Mouse (Mus musculus): ENCODE results near the gene Notum. TPM values are rescaled to one million over a fixed set of nuclear protein-coding genes. Genes with fewer than 3 reads are reported as not detected.
"Not testable (repeated sequence)": the region's sequence is repeated elsewhere in the genome, so short reads cannot be mapped to it uniquely, and the experiment has no call there.

The Notum gene
- polyA plus RNA-seq, 1 experiment from 2014 or later: not detected

DNA sequence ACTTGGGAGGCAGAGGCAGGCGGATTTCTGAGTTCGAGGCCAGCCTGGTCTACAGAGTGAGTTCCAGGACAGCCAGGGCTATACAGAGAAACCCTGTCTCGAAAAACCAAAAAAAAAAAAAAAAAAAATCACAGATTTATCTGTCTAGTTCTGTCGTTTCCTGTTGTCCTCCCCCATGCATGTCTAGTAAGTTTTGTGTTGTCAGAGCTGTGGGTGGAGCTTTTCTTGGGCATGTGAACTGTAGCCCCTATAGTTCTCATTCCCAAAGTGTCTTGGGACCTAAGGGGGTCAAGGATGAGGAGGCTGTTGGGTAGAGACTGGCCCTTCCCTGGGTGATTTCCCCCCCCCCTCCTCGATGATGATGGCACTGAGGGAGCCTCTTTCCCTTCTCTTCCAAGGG, 14.9 kb upstream of the Notum start:
- not testable (repeated sequence) for DNase-seq (ENCODE audit: low spot score)

DNA sequence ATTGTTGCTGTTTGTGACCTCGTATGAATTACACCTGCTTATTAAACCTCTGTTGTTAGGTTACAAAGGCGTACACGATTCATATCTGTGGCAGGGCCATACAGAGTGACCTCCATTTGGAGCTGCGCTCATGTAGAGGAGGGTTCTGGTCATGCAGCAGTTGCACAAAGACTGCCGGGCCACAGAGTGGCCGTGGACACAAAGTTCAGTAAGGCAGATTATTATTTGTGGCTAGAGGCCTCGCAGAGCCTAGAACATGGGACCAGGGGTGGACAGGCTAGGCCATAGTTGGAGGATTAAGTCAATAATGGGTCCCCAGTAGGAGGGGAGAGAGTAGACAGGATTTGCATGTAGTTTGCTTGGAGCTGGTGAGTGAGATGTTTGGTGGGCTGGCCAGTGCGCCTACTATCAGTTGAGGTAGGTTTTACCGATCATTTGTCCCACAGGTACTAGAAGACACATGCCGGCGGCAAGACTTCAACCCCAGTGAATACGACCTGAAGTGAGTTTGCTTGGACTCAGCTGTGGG, 12.7 kb upstream of the Notum start:
- DNase-seq (ENCODE audit: low spot score): no peak

DNA sequence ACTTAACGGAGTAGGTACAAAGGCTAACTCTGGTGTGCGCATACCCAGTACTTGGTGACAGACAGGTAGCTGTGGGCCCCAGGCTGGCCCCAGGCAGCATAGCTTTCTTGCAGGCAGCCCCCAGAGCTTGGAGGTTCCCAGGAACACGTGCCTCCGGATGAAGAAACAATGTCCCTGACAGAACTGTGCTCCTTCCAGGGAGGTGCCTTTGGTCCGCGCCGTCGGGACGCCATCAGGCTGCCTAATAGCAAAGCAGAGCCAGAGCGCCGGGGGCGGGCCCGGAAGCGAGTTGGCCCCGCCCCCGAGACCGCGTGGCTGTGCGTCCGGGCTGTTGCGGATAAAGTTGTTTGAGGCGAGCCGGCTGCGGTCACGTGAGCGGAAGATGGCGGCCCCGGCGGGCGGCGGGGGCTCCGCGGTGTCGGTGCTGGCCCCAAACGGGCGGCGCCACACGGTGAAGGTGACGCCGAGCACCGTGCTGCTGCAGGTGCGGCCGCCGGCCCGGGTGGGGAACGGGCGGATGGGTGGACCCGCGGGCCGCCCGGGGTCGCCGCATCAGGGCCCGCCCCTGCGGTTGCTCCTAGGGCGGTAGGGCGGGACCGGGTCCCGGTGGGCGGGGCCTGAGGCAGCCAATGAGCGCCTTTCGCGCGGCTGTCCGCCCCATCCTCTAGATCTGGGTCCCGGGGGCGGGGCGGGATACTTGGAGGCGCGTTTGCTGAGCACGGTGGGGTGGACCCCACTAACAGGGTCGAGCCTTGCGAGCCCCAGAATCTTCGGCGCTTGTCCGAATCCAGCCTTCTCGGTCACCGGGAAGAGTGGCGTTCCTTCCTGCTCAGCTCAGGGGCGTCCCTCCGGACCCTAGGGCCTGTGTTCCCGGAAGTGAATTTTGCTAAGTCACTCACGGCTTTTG, 12.0 kb upstream of the Notum start, which contains the start of gene Aspscr1:
Gene Aspscr1, plus strand, starts transcription at position 287 of the 907 bp plus-strand sequence.
- DNase-seq (ENCODE audit: low spot score): peak; percentile 96

DNA sequence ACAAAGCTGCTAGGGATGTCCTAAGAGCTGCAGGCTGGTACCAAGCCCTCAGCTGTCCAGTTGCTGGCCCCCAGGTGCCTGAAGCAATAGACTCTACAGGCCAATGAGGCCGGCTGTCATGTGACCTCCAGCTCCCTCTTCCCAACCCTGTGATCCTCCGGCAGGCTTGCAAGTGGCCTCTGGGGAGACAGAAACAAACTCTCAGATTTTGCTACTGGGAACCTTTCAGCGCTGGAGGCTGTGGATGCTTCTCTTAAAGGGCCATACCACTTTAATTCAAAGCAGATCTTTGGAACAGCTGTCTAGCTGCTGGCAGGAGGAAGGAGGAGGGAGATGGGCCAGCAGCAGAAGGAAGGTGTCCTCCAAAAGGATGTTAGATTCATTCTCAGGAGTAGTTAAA, 5.6 kb upstream of the Notum start:
- no peak for DNase-seq (ENCODE audit: low spot score)

DNA sequence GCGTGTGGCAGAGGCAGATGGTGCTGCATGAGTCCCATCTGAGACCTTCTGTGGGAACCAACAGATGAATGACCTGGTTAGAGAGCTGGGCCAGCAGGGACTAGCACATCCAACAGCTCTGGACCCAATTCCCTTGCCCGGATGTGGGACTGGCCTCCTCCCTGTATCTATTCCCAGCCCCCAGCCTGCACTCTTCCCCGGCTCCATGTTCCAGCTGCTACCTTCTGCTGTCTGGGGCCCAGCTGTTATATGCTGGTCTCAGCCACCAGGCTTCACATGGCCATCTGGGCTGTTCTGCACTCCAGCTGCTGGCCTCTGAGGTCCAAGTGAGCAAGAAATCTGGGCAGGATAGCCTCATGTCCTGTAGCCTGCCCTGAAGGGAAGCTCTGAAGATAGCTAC, 4.4 kb upstream of the Notum start:
- DNase-seq (ENCODE audit: low spot score): no peak

DNA sequence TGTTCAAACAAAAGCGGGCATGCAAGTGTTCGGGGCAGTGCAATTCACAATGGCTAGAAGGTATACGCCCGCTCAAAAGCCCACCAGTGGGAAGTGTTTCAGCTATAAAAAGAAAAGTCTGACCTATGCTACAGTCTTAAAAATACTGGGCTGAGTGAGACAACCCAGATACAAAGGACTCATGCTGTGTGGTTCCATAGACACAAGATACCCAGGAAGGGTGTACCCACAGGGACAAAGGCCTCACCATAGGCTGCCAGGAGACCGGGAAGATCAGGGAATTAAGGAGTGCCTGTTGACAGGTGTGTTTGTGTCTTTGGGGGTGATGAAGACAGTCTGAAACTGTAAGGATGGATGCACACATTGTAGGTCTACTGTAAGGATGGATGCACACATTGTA, 2.7 kb upstream of the Notum start:
- DNase-seq (ENCODE audit: low spot score): no peak

DNA sequence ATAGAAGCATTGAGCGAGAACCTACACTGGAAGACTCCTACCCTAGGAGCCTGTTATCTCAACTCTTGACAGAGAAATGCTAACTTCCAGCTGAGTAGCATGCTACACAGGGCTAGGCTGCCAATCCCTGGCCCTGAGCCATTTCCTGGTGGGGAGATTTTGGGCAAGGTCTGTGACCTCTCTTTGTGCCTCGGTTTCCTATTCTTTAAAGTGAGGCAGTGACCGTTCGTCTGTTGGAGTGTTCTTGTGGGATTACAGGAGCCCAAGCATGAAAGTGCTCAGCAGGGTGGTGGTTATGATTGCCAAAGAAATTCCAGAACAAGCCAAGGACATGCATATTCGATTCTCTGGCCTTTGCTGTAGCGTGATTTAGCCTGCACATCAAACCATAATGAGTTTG, 1.8 kb upstream of the Notum start:
- DNase-seq (ENCODE audit: low spot score): no peak

DNA sequence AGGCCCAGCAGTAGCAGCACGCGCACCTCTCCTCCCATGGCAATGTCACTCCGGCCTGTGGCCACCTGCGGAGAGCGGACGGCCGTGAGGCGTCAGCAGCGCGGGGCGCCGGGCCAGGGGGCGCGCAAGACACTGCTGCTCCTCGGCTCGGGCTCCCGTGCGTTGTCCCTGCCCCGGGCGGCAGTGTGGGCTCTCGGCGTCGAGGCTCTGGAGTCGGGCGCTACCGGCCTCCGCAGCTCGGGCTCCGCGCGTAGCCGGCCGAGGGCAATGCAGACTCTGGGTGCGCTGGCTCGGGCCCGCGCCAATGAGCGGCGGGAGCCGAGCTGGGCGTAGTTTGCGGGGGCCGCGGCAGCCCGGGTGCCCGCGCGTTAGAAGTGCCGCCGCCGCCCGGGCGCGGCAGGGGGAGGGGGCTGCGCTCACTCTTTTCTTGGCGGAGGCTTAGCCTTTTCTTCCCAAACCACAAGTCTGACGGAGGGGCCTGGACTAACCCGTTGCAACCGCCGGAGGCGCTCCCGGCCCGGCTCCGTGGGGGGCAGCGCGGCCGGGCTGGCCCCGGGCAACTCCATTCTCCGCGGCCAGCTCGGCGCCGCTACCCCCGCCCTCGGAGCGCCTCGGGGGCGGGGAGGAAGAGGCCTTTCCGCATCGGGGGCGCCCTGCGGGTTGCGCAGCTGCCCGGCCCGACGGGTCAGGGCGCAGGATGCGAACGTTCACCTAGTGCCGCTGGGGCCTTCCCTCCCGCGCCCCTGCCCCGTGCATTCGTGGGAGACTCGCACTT, 487 bp downstream of the Notum start:
- DNase-seq (ENCODE audit: low spot score): peak; percentile 22

DNA sequence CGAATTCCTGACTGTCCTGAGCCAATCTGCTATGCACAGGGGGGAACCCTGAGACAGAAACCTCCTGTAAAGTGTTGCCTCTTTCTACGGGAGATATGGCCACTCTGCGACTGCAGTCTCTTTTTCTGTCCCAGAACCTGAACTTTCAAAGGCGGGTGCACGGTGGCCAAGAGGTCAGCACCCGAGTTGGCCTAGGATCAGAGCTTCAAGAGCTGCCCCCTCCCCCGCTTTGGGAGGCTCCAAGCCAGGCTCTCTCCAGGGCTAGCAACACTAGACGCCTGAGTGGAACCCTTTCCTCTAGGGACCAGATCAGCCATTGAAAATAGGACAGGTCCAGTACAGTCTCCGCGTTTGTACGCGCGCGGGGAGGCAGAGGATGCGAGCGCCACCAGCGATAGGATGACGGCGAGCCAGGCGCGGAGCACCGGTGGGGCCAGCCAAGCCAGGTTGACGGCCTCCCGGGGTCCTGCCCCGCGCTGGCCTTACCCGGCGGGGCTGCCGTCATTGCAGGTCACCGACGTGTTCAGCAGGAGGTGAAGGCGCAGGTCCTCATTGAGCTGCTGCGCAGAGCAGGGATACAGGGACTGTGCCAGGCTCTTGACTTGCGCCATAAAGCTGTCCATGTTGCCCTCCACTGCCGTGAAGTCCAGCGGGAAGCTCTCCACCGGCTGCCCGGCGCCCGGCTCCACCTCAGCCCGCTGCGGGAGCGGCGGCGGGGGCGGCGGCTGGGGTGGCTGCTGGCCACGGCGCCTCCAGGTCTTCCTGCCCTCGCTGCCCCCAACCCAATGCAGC, 1.3 kb downstream of the Notum start:
- DNase-seq (ENCODE audit: low spot score): no peak

DNA sequence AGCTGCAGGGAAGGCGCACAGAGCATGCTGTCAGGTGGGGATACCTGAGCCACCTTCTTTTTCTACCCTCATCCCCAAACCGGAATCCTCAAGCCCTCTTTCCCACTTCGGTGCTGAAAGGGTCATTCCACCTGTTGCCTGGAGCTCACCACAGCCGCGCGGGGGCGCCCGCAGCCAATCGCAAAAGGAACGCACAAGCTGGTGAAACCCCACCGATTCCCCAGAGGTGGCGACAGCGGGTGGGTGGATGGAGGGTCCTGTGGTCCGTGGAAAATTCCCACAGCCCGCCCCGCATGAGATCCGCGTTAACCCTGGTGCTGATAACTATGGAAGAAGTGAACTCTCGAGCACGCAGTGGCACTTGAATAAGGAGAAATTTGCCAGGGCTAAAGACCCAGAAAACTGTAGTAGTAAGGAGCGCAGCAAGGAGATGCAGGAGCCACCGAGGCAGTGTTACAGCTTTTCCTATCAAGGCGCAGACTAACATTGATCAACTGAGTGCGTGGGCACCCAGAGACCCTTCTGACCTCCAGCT, 2.0 kb downstream of the Notum start:
- DNase-seq (ENCODE audit: low spot score): peak; percentile 81

DNA sequence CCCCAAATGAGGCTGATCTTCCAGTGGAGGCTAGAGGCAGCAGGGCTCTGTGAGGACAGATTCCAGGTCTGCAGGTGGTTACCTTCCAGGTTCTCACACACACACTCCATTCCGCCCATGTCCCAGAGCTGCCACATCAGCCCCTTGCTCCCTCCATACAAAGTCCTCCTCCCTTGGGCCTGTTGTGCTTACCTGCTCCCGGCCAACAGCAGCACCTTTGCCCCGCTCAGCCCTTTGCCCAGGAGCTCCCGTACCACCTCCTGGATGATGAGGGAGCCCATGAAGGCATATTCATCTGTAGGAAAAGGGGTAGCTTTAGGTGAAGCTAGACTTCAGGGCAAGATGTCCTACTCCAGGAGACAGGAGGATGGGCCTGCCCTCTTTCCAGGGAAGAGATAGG, 3.7 kb downstream of the Notum start:
- DNase-seq (ENCODE audit: low spot score): no peak

DNA sequence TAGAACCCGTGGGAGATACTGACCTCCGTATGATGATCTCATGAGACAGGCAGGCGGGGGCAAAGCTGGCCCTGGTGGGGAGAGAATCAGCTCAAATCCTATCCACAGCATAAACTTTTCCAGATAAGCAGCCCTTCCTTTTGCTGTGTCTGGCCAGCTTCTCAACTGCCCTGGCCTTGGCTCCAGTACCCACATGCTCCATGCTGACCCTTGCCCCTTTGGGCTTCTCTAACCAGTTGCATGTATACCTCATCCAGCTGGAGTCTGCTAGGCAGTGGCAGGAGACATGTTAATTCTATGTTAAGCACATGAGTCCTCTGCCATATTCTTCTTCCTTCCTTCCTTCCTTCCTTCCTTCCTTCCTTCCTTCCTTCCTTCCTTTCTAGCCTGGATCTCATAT, 6.2 kb downstream of the Notum start:
- DNase-seq (ENCODE audit: low spot score): no peak

DNA sequence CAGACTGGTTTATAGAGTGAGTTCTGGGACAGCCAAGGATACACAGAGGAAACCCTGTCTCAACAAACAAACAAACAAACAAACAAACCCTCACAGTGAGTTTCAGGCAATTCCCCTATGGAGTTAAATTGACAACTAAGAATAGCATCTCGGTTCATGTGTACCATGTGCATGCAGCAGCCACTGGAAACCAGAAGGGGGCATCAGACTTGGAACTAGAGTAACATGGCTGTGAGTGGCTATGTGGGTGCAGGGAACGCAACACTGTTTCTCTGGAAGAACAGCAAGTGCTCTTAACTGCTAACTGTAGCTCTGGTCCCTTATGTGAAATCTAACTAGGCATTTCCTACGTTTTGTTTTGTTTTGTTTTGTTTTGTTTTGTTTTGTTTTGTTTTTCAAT, 9.1 kb downstream of the Notum start:
- no peak for DNase-seq (ENCODE audit: low spot score)

DNA sequence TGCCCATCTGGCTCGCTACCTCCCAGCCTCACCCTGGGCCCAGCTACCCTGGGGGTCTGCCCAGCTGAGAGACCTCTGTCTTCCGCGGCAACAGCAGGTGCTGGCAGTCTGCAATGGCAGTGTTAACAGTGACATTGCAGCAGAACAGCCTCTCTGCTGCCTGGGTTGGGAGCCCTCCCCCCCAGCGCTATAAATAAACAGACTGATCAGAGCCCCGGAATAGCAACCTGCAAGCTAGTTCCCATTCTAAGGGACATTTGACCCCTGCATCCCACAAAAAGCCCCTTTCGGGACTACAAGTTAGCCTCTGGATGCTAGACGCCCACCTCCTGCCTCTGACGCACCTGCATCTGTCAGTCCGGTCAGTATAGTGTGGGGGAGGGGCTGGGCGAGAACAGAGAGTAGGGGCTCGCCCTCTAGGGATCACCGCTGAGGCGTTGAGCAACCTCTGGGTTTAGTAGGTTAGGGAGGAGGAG, 12.9 kb downstream of the Notum start, which contains the start of gene Myadml2:
Gene Myadml2, minus strand, starts transcription at position 158 of the 476 bp plus-strand sequence.
- DNase-seq (ENCODE audit: low spot score): peak; percentile 66

DNA sequence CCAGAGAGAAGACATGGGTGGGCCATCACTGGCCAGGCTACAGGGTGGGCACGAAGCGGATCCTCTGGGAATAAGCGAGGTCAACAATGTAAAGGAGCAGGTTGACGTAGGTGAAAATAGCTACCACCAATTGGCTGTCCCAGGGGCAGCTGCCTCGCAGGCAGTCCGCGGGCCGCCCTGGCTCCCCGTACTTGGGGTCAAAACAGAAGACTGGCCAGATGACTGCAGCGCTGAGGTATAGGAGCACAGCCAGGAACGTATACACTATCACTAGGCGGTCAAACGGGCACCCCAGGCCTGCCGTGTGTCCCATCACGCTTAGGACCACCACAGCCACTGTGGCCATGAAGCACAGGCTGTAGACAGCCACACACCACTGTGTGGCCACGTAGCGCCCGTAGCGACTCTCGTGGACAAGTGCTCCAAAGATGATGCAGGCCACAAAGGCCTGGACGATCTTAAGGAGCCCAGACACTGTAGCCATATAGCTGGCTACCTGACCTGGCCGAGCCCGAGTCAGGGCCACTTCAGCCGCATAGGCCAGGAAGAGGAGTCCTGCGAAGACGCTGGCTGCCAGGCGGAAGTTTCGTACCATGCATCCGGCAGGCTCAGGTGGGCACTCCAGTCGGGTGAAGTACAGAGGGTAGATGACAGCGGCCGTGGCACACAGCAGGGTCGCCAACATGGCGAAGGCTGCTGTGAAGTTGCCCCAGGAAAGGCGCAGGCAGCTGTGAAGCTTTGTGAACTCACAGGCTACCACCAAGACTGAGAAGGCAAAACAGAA, 13.7 kb downstream of the Notum start:
- no peak for DNase-seq (ENCODE audit: low spot score)

DNA sequence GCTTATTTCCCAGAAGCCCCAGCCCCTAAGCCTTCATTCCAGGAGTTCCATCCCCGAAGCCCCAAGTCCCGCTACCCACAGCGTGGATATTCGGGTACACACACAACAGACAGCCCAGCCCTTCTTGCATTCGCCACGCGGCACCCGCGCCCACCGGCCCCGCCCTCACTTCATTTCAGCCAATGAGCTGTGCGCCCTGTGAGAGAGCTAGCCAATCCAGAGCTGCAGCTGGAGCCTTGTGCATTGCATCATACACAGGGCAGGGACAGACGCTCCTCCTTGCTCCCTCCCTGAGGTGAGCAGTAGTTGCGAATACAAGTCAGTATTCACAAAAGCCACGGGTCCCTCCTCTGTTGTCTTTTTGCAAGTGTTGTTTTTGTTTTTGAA, 17.4 kb downstream of the Notum start, which contains the start of gene Pycr1:
Gene Pycr1, minus strand, starts transcription at position 169 of the 387 bp plus-strand sequence.
- peak; percentile 94 for DNase-seq (ENCODE audit: low spot score)

DNA sequence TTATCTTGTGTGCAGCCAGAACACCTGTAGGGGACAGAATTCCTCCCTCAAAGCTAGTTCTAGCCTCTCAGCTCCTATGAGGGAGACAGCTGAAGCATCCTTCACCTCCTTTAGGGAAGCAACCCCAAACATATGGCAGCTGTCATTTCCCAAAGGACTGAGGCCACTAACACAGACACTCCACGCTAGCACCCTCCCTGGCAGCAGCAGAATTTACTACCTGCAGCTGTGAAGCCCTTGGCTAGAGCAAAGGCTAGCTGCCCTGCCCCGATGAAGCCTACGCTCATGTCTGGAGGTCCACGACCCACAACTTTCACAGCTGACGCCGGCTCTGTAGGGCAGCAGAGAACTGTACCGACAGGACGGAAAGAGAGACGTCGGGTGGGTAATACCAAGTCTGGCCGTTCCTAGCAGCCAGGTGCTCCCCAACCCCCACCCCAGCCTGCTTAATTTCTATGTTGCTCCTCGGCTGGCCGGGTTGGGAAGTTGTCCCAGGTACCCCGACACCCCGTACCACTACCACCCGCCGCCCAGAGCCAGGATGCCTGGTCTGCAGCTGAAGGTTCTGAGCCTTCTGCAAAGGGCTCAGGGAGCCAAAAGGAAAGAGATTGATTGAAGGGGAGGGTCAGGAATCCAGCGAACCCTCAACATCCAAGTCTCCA, 17.9 kb downstream of the Notum start:
- no peak for DNase-seq (ENCODE audit: low spot score)

DNA sequence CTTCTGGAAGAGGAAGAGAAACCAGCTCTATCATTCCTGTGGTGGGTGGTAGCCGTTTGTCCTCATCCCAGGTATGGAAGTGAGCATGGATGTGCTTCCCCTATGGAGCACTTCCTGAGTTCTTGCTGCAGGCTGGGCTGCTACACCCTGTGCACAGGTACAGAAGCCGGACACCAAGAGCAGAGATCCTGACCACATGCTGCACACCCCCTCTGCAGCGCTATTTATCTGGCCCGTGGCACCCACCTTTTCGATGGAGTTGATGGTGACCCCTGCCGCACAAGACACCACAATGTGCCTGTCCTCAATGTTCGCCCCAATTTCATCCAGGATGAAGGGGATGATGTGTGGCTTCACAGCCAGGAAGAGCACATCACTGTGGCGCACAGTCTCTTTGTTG, 19.1 kb downstream of the Notum start:
- DNase-seq (ENCODE audit: low spot score): no peak

DNA sequence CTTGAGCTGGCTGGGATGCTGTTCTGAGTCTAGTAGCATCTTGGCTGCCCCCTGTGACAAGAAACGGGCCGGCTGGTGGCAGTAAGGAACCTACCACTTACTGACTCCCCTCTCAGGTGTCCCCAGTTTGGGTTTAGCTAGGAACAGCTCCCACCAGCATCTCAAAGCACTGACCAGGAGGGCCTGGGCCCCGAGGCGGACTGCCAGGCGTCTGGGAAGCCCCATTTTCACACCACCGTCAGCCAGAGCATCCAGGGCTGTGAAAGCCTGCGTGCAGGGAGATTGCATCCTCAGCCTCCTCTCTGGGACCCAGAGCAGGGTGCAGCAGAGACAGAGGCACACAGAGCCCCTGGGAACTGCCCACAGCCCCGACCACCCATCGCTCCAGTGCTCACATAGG, 19.7 kb downstream of the Notum start:
- no peak for DNase-seq (ENCODE audit: low spot score)
